Mouse (Mus musculus) urinary bladder, postnatal 0 days (tissue): ENCODE data around the gene Ccdc85c. TPM values are rescaled to one million over a fixed set of nuclear protein-coding genes. Genes with fewer than 3 reads are reported as not detected.

Source experiments
- polyA plus RNA-seq: library from polyadenylated mRNA; unstranded; fragments of >200 nt; fragmentation: Nextera tagmentation; extraction: Ambion mirVana; gene quantifications from 2 replicates; pipeline ENCODE4 v1.2.1, GENCODE M21; 2015

Gene Ccdc85c
- polyA plus RNA-seq: 4.7 and 5.3 TPM in 2 replicates

GRCm38 (mm10) chr12:108274661-108275507, at the start of gene Ccdc85c:
Ccdc85c (minus strand) TSS chr12:108275425.

GRCm38 (mm10) chr12:108305812-108306794, 30.9 kb upstream of the Ccdc85c start, which contains the start of gene Hhipl1:
Hhipl1 (plus strand) TSS chr12:108306270.

GRCm38 (mm10) chr12:108179321-108180266, 95.6 kb downstream of the Ccdc85c start, which contains the start of gene Ccnk:
Ccnk (plus strand) TSS chr12:108179579.

GRCm38 (mm10) chr12:108179246-108179320, 96.1 kb downstream of the Ccdc85c start, which contains the start of gene Setd3:
Setd3 (minus strand) TSS chr12:108179314.

Other genes with a start within 250 kb of the Ccdc85c start
- 66.1 and 80.7 TPM in 2 replicates for gene Setd3, start 96.1 kb downstream of the Ccdc85c start, polyA plus RNA-seq
- gene Ccnk, start 95.8 kb downstream of the Ccdc85c start, polyA plus RNA-seq: 2.0 and 2.1 TPM in 2 replicates
- gene Hhipl1, start 30.8 kb upstream of the Ccdc85c start, polyA plus RNA-seq: 1.3 and 1.7 TPM in 2 replicates
- 1.3 and 1.4 TPM in 2 replicates for gene Cyp46a1, start 59.0 kb upstream of the Ccdc85c start, polyA plus RNA-seq
- 145 and 170 TPM in 2 replicates for gene Eml1, start 95.5 kb upstream of the Ccdc85c start, polyA plus RNA-seq